Mouse (Mus musculus): ENCODE results near the gene Sbk2.

The Sbk2 gene

DNA sequence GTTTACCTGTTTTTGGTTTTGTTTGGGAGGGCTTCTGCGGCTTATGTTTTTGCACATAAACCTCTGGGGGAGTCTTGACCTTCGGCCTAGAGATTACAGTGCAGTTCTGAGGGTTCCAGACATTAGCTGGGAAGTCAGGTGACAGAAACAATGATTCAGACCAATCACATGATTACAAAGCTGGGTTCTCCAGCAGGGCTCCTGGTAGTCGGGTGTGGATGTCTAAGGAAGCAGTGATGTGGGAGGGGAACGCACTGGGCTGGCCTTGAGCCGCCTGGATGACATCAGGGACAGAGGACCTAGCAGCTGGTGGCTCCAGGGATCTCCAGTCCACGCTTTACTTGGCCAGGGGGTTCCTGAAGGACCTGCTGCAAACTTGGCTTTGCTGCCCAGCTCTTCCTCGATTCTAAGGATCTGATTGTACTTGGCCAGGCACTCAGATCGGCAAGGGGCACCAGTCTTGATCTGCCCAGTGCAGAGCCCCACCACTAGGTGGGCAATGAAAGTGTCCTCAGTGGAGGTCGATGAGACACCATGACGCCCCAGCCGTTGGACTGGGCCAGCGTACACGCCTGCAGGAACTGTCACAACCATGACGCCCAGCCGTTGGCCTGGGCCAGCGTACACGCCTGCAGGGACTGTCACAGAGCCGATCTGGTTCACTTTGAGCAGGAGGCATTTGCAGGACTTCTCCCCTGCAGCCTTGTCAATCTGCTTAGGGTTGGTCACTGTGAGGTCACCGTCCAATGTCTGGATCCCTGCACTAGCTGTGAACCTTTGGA, 13.5 kb downstream of the Sbk2 start:
- DNase-seq = no peak

DNA sequence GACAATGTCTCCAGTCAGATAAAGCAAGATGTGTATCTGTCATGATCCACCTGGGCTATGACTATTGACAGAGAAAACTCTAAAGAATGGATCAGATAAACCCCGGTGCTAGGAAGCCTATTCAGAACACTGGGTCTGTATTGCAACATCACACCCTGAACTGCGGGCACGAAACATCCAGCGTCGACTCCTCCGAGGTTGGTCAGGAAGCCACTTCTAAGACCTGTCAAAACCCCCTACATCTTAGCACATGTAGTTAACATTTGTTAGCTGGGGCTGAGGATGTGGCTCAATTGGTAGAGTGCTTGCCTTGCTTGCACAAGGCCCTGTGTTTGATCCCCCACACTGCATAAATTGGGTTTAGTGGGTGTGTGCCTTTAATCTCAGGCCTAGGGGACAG, 15.8 kb downstream of the Sbk2 start:
- no peak for DNase-seq

DNA sequence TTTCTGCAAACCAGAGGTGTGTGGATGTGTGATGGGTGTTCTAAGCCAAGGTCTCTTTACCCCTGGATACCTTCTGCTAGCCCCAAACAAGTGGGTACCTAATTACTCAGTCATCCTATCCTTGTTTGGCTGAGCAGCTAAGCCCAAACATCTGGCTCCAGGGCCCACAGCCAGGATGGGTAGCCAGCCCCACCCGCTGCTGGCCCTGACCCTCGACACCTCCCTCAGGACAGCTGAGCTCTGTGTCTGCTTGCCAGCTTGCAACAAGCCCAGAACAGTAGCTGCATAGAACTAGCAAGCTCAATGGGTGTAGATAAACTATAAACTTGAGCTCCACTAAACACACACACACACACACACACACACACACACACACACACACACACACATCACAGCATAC, 16.4 kb downstream of the Sbk2 start:
- DNase-seq = no peak

DNA sequence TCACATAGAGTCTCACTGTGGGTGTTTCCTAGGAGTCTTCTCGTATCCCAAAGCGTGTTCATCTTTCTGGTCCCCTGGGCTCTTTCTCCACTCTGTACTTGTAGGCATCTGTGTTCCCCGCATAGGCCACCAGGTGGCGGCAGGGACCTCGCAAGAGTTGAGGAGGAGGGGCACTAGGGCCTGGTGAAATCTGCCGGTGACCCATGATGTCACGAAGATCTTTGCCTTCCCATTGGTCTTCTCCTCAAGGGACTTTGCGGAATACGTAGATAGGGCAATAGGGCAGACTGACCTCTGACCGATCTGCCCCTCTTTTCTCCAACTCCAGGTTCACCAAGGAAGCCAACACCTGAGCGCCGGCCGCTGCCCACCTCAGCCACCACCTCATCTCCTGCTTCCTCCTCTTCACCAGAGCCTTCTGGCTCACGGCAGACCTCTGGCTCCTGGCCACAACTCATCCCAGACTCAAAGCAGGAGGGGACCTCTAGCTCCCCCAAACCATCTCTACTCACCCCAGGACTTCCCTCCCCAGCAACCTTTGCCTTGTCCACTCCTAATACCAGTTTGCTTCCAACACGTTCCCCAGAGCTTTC, 20.9 kb downstream of the Sbk2 start:
- DNase-seq = peak; percentile 89 to 94

DNA sequence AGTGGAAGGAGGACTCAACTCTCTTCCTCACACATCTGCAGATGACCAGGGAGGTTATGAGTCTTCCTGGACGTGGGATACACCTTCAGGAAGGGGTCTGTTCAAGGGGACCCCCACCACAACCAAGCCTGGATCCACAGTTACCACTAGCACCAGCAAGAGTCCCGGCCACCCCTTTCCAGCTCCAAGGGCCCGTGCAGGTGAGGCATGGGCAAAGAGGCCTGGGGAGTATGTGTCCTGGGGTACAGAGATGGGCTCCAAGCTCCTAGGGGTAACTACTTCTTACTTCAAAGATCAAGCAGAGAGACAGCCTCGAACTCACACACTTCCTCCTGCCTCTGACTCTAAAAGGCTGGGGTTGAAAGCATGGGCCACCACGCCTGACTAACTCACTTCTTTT, 21.5 kb downstream of the Sbk2 start:
- DNase-seq = no peak

DNA sequence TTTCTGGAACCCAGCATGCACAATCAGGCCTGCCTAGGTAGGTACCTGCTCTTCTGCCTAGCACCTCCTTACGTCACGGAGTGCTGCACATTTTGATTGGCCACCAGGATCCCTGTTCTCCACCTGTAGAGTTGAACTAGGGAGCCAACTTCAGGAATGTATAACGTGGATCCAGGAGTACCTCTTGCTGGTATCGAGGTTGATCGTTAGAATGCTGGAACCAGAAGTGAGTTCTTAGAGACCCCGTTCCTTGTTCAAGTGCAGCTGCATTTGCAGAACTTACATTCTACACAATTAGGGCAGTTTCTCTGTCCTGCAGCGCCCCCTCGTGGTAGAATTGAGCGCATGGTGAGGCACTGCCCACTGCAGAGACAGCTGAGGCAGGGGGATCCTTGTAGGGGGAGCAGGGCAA, 24.1 kb downstream of the Sbk2 start:
- DNase-seq = peak; percentile 78 to 84

DNA sequence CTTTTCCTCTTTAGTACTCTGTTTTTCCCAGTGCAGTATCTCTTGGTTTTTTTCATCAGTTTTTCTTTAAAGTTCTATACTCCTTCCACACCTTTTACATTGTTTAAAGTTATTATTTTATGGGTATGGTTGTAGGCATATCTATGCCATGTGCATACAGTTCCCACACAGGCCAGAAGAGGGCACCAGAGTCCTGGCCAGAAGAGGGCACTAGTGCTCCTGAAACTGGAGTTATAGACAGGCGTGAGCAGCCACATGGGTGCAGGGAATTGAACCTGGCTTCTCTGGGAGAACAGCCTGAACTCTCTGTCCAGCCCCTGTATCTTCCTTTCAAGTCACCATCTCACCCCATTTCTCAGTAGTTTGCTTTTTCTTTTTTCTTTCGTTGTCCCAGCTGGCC, 25.8 kb downstream of the Sbk2 start:
- DNase-seq = peak; percentile 74 to 81

DNA sequence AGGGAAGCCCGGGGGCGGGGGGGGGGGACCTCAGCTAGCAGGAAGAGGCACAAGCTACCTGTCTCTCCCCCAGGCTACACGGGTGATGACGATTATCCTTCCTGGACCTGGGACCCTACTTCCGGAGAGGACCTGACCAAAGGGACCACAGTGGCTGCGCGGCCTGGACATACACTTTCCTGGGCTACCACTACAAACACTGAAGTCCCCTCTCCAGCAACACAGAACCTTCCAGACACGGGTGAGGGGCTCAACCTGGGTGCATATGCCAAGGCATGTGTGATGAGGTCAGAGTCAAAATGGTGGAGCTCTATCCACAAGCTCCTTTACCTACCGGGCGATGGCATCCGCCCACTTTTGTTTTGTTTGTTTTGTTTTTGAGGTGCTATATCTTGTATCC, 26.8 kb downstream of the Sbk2 start:
- no peak for DNase-seq

DNA sequence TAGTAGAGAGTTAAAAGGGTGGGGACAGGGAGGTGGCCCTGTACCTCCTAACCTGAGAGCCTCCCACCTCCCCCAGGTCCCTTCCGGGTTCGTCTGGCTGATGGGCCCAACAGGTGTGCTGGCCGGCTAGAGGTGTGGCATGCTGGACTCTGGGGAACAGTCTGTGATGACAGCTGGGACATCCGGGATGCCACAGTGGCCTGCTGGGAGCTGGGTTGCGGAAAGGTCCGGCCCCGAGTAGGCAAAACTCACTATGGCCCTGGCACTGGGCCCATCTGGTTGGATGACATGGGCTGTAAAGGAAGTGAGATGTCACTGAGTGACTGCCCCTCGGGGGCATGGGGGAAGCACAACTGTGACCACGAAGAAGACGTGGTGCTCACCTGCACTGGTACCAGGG, 27.4 kb downstream of the Sbk2 start:
- no peak for DNase-seq

DNA sequence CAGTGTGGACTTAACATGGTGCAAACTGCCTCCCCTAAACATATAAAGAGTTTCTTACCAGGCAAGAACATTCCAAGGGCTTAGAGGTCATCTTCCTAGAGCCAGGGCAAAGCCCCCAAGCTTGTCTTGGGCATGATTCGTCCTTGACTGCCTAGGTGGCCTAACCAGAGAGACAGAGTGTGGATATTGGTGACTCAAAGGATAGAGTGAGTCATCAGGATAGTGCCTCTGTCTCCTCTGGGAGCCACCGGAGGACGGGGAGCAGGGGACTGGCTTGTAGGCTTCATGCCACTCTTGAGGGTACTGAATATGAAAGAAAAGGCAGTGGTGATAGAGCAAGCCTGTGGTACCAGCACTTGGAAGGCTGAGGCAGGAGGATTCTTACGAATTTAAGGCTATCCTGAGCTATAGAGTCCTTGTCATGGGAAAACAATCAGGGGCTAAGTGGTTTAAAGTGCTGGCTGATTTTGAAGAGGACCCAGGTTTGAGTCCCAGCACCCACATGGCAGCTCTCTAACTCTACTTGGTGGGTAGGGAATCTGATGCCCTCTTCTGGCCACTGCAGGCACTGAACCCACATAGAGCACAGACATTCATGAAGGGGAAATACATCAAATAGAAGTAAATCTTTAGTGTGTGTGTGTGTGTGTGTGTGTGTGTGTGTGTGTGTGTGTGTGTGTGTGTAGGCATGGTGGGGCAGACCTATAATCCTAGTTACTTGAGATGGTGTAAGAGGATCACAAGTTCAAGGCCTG, 29.9 kb downstream of the Sbk2 start:
- DNase-seq = no peak

DNA sequence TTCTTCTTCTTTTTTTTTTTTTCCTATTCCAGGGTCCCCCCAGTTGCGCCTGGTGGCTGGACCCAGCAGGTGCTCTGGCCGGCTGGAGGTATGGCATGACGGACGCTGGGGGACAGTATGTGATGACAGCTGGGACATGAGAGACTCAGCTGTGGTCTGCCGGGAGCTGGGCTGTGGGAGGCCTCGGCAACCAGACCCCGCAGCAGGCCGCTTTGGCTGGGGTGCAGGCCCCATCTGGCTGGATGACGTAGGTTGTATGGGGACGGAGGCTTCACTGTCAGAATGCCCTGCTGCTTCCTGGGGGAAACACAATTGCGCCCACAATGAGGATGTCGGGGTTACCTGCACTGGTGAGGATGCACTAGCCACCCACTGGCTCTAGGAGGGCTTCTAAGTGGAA, 31.1 kb downstream of the Sbk2 start:
- no peak for DNase-seq

DNA sequence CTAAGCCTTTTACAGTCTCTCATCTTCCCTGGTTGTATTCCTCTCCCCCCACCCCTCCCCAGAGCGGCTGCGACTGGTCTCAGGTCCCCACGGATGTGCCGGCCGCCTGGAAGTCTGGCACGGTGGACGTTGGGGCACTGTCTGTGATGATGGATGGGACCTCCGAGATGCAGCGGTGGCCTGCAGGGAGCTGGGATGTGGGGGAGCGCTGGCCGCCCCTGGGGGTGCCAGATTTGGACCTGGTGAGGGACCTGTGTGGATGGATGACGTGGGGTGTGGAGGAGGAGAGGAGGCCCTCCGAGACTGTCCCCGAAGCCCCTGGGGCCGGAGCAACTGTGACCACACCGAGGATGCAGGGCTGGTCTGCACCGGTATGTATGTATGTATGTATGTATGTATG, 35.9 kb downstream of the Sbk2 start:
- no peak for DNase-seq

DNA sequence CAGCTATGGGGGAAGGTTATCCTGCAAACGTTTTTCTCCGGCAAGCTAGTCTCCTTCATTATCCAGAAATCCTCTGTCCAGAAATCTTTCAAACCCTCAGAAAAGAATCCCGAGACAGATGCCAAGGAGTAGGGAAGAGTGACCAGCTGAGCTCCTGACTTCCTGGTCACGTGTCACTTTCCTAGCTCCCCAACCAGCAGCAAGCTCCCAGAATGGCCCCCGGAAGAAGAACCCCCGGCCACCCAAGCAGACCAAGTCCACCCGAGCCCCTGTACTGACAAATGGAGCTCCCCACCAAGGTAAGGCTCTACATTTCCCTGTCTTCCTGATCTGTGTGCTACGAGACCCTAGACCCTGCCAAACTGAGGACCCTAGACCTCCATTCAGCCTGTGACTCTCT, 36.5 kb downstream of the Sbk2 start:
- no peak for DNase-seq

DNA sequence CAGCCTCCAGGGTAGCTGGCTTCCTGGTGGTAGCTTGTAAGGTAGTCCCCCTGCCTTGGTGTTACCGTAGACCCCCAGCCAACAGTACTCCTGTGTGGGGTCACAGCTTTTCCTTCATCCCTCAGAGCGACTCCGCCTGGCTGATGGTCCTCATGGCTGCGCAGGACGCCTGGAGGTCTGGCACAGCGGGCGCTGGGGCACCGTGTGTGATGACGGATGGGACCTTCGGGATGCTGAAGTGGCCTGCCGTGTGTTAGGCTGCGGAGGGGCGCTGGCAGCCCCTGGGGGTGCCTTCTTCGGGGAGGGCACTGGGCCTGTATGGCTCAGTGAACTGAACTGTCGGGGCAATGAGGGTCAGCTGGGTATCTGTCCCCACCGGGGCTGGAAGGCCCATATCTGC, 37.4 kb downstream of the Sbk2 start:
- DNase-seq = no peak

DNA sequence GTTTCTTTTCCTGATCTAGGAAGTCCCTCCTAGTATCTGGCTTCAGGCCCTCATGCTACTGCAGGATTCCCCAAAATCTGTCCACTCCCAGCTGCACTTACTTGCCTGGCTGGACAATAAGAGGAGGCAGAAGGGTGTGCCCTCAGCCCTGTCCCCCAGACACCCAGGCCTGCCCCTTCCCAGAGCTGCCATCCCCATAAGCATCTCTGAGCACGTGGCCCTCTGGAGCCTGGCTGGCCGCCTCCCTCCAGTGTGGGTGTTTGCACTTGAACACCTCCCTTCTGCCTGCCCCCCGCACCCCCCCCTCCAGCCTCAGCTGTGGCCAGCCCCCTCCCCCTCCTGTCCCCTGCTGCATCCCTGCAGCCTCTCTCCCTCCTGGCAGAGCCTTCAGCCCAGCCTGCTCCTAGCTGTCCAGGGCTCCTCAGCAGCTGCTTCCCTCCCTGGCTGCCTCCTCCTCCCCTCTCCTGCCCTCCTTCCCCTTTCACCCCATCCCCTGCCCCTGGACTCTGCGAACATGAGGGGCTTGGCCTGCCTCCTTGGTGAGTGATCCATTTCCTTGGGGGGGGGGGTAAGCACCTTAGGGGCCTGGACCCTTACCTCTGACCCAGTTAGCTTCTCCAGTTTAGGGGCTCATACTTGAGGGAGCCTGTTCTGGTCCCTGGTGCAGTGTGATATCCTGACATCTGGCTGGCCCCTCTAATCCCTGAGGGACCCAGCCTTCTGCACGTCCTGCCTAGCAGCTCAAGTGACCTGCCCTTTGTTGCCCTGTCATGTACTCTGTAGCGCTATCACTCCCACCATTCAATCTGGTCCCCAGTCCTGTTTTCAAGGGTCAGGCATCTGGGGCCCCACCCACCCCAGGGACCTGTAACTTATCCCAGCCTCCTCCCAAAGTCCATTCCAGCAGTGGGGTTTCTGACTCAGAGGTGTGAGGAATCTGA, 38.5 kb downstream of the Sbk2 start, which contains the start of gene Ssc5d:
Gene Ssc5d (plus strand): TSS at position 345 of the 941 bp plus-strand sequence.
- no peak for DNase-seq

DNA sequence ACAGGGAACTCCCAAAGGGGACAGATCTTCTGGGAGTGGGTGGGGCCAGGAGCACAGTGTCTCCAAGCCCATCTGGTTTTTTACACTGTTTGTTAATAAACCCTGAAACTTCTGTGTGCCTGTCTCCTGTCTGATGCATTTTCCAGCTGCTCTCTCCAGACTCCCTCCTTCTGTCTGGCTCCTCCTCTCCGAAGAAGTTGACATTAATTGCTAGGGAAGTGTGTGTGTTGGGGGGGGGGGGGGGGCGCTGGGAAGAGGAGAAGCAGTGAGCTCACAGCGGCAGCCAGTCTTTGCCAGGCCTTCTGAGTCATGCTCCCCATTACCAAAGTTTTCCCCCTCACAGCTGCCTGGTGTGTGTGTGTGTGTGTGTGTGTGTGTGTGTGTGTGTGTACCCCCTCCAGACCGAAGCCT, 39.3 kb downstream of the Sbk2 start:
- no peak for DNase-seq

DNA sequence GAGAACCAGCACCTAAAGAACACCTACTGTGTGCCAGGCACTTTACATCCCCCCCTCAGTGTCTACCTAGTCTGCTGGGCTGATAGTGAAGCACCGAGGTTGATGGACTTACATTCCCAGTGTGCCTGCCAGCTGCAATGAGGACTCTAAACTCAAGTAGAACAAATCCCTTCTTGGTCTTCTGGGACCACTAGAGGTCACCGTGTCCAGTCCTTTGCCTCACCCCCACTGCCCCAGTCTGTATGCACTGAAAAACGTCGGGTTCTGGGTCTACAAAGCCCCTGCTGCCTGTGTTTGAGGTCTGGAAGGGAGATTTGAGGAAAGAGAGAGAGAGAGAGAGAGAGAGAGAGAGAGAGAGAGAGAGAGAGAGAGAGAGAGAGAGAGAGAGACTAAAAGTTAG, 39.7 kb downstream of the Sbk2 start:
- no peak for DNase-seq

DNA sequence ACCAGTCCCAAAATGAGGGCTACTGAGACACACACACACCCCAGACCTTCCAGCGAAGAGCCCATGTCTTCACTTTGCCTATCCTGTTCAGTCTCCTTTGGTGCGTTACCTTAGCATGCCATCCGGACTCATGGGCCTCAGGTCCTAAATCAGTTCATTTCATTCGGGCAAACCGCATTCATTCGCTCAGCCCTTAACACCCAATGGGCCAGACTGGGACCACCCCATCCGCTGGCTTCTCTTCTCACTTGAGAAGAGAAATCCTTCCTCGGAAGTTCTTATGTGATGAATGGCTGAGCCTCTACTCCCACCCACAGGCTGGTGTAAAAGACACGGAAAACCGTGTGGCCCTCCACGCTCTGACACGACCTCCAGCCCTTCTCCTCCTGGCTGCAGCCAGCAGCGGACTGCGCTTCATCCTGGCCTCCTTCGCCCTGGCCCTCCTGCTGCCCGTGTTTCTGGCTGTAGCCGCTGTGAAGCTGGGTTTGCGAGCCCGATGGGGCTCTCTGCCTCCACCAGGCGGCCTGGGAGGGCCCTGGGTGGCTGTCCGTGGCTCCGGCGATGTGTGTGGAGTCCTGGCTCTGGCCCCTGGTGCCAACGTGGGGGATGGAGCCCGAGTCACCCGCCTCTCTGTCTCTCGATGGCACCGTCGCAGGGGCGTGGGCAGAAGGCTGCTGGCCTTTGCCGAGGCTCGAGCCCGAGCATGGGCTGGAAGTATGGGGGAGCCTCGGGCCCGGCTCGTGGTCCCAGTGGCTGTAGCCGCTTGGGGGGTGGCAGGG, 40.4 kb downstream of the Sbk2 start:
- DNase-seq = no peak

DNA sequence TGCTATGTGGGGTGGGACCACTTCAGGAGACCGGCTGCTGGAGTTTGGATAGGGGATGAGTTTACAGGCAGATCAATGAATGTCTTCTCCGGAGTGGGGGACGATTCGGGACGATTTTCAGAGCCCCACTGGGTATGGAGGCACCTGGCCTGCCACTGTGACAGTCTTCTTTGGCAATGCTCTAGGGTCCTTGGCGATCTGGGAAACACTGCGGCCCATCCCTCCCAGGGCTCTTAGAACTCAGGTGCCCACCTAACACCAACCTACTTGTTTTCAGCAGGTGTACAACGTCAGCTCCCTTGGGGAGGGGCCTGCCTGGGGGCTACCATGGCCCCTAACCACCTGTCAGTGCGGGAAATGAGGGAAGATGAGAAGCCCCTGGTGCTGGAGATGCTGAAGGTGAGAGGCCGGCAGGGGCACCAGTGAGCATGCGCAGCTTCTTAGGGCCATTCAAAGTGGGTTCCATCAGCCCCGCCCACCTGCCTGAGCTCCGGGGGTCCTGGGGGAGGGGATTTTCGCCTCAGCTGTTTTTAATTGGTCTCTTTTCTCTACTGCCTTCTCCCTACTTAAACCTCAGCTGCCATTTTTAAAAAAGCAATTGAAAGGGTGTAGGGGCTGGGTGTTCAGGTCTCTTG, 41.2 kb downstream of the Sbk2 start:
- DNase-seq = no peak

DNA sequence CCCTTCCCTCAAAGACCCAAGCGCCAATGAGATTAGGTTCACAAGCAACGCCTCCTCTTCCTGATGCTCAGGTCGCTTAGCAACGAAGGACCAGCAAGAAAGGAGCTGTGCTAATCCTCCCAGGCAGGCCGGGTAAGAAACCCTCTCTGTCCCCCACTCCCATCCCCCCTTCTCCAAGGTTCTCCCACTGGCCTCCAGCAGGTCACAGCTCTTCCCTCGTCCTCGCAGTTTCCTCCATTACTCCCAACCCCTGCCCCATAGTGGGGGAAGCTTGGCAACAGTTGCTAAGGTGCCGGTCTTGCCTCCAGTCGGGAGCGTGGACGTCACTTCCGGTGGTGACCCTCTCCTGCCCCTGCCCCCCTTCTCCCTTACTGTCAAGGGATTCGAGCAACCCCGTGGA, 41.7 kb downstream of the Sbk2 start:
- DNase-seq = peak; percentile 40 to 52

DNA sequence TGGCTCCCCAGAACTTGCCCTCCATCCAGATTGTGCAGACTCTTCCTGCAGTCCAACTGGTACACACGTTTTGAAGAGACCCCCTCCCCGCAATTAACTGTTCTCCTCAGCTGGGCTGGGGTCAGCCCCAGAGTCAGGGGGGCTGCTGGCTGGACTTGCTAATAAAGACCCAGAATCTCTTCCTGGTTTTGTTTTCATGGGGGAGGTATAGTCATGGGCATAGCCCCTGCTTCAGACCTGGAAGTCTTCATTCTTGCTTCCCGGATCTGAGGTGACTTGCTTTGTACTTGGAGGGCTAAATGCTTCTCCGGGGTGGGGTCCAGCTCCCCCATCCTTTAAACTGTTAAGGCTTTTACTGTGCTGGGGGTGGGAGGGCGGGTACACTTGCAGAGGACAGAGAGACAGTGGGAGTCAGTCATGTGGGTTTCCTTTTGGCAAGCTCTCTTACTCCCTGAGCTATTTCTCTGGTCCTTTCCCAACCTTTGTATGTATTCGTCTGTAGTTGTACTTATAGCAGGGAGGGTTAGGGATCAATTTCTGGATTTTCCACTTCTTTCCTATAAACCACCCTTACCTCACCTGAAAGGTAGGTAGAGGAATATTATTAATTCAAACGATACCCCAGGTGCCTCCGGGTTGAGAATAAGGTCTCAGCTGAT, 42.3 kb downstream of the Sbk2 start, which contains the start of gene Nat14:
Gene Nat14 (plus strand): TSS at position 205 of the 659 bp plus-strand sequence.
- DNase-seq = no peak
